Mouse (Mus musculus): ENCODE data around the gene Ttf2. TPM values are rescaled to one million over a fixed set of nuclear protein-coding genes. Genes with fewer than 3 reads are reported as not detected.

Gene Ttf2
- polyA plus RNA-seq, 1 experiment from 2014 or later = 6.6 TPM

DNA sequence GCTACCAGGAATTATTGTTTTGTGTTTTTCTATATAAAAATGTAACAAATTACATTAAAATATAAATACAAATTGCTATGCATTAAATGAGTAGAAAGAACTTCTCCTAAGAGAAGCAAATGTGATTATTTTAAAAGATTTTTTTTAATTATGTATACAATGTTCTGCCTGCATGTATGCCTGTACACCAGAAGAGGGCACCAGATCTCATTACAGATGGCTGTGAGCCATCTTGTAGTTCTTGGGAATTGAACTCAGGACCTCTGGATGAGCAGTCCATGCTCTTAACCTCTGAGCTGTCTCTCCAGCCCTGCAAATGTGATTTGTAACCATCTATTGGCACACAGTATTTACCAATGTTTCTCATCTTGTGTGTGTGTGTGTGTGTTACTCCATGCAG is 14.8 kb downstream of the Ttf2 start:
- H3K9ac ChIP-seq (replicated peaks; ENCODE audit: low read length) = no peak overlapping the region
- H3K27ac ChIP-seq (replicated peaks; ENCODE audit: low read depth, low read length) = no peak overlapping the region
- peaks cover 23% of the 10 kb centered on the region for H3K36me3 ChIP-seq (ENCODE audit: control insufficient read depth, insufficient read depth, low read length)
- DNase-seq (no peak), ATAC-seq (ENCODE audit: low FRiP score, low TSS enrichment) (no peak)
- H3K9me3 ChIP-seq (ENCODE audit: control insufficient read depth, low read length) = no peaks in the 10 kb centered on the region
- no peaks in the 10 kb centered on the region for H3K27me3 ChIP-seq (ENCODE audit: control insufficient read depth, insufficient read depth, low read length)
- no peaks in the 10 kb centered on the region for H3K4me1 ChIP-seq (ENCODE audit: control insufficient read depth, insufficient read depth, low read length)
- H3K4me3 ChIP-seq (replicated peaks; ENCODE audit: low read depth, low read length) = no peak overlapping the region
- no peak overlapping the region for H3K4me2 ChIP-seq (ENCODE audit: low read length)

DNA sequence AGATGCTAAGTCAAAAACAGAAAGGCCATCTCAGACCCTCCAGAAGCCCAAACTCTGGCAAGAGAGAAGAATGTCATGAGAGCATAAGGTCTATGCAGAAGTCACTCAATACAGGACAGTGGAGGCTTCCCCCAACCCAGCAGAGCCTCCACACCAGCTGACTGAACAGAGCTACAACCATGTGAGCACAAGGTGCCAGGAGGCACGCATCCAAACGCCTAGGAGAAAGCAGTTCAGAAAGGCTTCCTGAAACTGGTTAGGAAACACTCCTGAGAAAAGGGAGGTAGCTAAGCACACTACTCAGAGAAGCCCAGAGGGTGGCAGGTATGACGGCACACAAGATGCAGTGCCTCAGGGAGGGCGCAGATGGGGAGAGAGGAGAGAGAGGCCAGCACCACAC is 17.9 kb downstream of the Ttf2 start:
- no peaks in the 10 kb centered on the region for H3K27me3 ChIP-seq (ENCODE audit: control insufficient read depth, insufficient read depth, low read length)
- ATAC-seq (ENCODE audit: low FRiP score, low TSS enrichment) = no peak
- no peaks in the 10 kb centered on the region for H3K4me1 ChIP-seq (ENCODE audit: control insufficient read depth, insufficient read depth, low read length)
- no peak for DNase-seq
- H3K4me2 ChIP-seq (ENCODE audit: low read length) = no peak overlapping the region
- WGBS = 93% methylated on average over 4 of the region's 4 CpGs
- no peak overlapping the region for H3K4me3 ChIP-seq (replicated peaks; ENCODE audit: low read depth, low read length)
- no peak overlapping the region for H3K27ac ChIP-seq (replicated peaks; ENCODE audit: low read depth, low read length)
- H3K36me3 ChIP-seq (ENCODE audit: control insufficient read depth, insufficient read depth, low read length) = peaks cover 22% of the 10 kb centered on the region
- no peak overlapping the region for H3K9ac ChIP-seq (replicated peaks; ENCODE audit: low read length)
- no peaks in the 10 kb centered on the region for H3K9me3 ChIP-seq (ENCODE audit: control insufficient read depth, low read length)

- WGBS = 95% methylated on average over 8 of the region's 8 CpGs
These were observed 22.2 kb downstream of the Ttf2 start for GRCm38 (mm10) chr3:100947286-100947685.

GRCm38 (mm10) chr3:100940496-100941037 is 28.9 kb downstream of the Ttf2 start:
- DNase-seq (no peak), ATAC-seq (ENCODE audit: low FRiP score, low TSS enrichment) (no peak)
- no peaks in the 10 kb centered on the region for H3K4me1 ChIP-seq (ENCODE audit: control insufficient read depth, insufficient read depth, low read length)
- no peak overlapping the region for H3K4me3 ChIP-seq (replicated peaks; ENCODE audit: low read depth, low read length)
- H3K36me3 ChIP-seq (ENCODE audit: control insufficient read depth, insufficient read depth, low read length) = peaks cover 43% of the 10 kb centered on the region
- no peak overlapping the region for H3K27ac ChIP-seq (replicated peaks; ENCODE audit: low read depth, low read length)
- H3K9me3 ChIP-seq (ENCODE audit: control insufficient read depth, low read length) = no peaks in the 10 kb centered on the region
- no peaks in the 10 kb centered on the region for H3K27me3 ChIP-seq (ENCODE audit: control insufficient read depth, insufficient read depth, low read length)
- no peak overlapping the region for H3K4me2 ChIP-seq (ENCODE audit: low read length)
- H3K9ac ChIP-seq (replicated peaks; ENCODE audit: low read length) = no peak overlapping the region
- 97% methylated on average over 4 of the region's 4 CpGs for WGBS

More at GRCm38 (mm10) chr3:100947286-100947685, 22.2 kb downstream of the Ttf2 start:
- no peaks in the 10 kb centered on the region for H3K27me3 ChIP-seq (ENCODE audit: control insufficient read depth, insufficient read depth, low read length)
- H3K4me3 ChIP-seq (replicated peaks; ENCODE audit: low read depth, low read length) = no peak overlapping the region
- no peak overlapping the region for H3K9ac ChIP-seq (replicated peaks; ENCODE audit: low read length)
- no peaks in the 10 kb centered on the region for H3K4me1 ChIP-seq (ENCODE audit: control insufficient read depth, insufficient read depth, low read length)
- no peak overlapping the region for H3K27ac ChIP-seq (replicated peaks; ENCODE audit: low read depth, low read length)
- no peak overlapping the region for H3K4me2 ChIP-seq (ENCODE audit: low read length)
- no peaks in the 10 kb centered on the region for H3K9me3 ChIP-seq (ENCODE audit: control insufficient read depth, low read length)
- H3K36me3 ChIP-seq (ENCODE audit: control insufficient read depth, insufficient read depth, low read length) = peaks cover 25% of the 10 kb centered on the region
- ATAC-seq (ENCODE audit: low FRiP score, low TSS enrichment) (no peak), DNase-seq (no peak)

GRCm38 (mm10) chr3:100938211-100938610 is 31.3 kb downstream of the Ttf2 start:
- no peak for ATAC-seq (ENCODE audit: low FRiP score, low TSS enrichment)
- no peak overlapping the region for H3K9ac ChIP-seq (replicated peaks; ENCODE audit: low read length)
- no peak overlapping the region for H3K4me3 ChIP-seq (replicated peaks; ENCODE audit: low read depth, low read length)
- H3K4me2 ChIP-seq (ENCODE audit: low read length) = no peak overlapping the region
- no peak for DNase-seq
- H3K4me1 ChIP-seq (ENCODE audit: control insufficient read depth, insufficient read depth, low read length) = no peaks in the 10 kb centered on the region
- peaks cover 52% of the 10 kb centered on the region for H3K36me3 ChIP-seq (ENCODE audit: control insufficient read depth, insufficient read depth, low read length)
- WGBS = 92% methylated on average over 4 of the region's 4 CpGs
- H3K27ac ChIP-seq (replicated peaks; ENCODE audit: low read depth, low read length) = no peak overlapping the region
- no peaks in the 10 kb centered on the region for H3K27me3 ChIP-seq (ENCODE audit: control insufficient read depth, insufficient read depth, low read length)
- no peaks in the 10 kb centered on the region for H3K9me3 ChIP-seq (ENCODE audit: control insufficient read depth, low read length)

DNA sequence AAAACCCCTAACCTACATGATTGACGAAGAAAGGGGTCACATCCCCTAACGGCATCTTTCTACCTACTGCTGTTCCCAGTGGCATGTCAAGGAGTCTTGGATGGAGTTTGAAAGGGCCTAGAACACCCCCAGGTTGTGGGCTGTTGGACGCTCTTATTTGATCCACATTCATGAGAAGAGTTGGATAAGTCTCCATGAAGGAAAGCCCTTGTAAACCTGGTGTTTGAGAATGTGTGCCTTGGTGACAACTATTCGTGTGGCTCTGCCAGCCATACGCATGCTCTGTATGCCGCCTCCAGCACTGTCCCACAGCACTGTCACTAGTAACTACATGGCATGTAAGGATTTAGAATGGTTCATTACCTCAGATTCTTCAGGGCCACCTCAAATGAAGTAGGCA is 33.3 kb downstream of the Ttf2 start:
- ATAC-seq (ENCODE audit: low FRiP score, low TSS enrichment) = no peak
- no peak overlapping the region for H3K27ac ChIP-seq (replicated peaks; ENCODE audit: low read depth, low read length)
- H3K4me1 ChIP-seq (ENCODE audit: control insufficient read depth, insufficient read depth, low read length) = no peaks in the 10 kb centered on the region
- no peaks in the 10 kb centered on the region for H3K27me3 ChIP-seq (ENCODE audit: control insufficient read depth, insufficient read depth, low read length)
- DNase-seq = no peak
- no peak overlapping the region for H3K4me2 ChIP-seq (ENCODE audit: low read length)
- no peak overlapping the region for H3K9ac ChIP-seq (replicated peaks; ENCODE audit: low read length)
- WGBS = 94% methylated on average over 6 of the region's 6 CpGs
- H3K9me3 ChIP-seq (ENCODE audit: control insufficient read depth, low read length) = no peaks in the 10 kb centered on the region
- H3K36me3 ChIP-seq (ENCODE audit: control insufficient read depth, insufficient read depth, low read length) = peaks cover 61% of the 10 kb centered on the region
- no peak overlapping the region for H3K4me3 ChIP-seq (replicated peaks; ENCODE audit: low read depth, low read length)

DNA sequence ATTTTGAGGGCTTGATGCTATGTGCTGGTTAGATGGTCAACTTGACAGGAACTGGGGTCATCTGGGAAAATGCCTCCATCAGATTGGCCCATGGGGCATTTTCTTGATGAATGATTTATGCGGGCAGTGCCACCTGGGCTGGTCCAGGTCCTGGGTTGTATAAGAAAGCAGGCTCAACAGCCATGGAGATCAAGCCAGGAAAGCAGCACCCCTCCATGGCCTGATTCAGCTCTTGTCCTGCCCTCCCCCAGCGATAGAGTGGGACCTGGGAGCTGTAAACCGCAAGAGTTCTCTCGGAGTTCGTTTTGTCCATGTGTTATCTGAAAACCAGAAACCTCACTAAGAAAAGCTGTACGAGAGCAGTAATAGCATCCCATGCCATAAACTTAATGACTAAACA is 33.9 kb downstream of the Ttf2 start:
- no peak overlapping the region for H3K9ac ChIP-seq (replicated peaks; ENCODE audit: low read length)
- no peak overlapping the region for H3K4me2 ChIP-seq (ENCODE audit: low read length)
- ATAC-seq (ENCODE audit: low FRiP score, low TSS enrichment) (no peak), DNase-seq (no peak)
- H3K27me3 ChIP-seq (ENCODE audit: control insufficient read depth, insufficient read depth, low read length) = no peaks in the 10 kb centered on the region
- peaks cover 65% of the 10 kb centered on the region for H3K36me3 ChIP-seq (ENCODE audit: control insufficient read depth, insufficient read depth, low read length)
- H3K9me3 ChIP-seq (ENCODE audit: control insufficient read depth, low read length) = no peaks in the 10 kb centered on the region
- no peak overlapping the region for H3K4me3 ChIP-seq (replicated peaks; ENCODE audit: low read depth, low read length)
- no peak overlapping the region for H3K27ac ChIP-seq (replicated peaks; ENCODE audit: low read depth, low read length)
- no peaks in the 10 kb centered on the region for H3K4me1 ChIP-seq (ENCODE audit: control insufficient read depth, insufficient read depth, low read length)
- WGBS = 97% methylated on average over 6 of the region's 6 CpGs

DNA sequence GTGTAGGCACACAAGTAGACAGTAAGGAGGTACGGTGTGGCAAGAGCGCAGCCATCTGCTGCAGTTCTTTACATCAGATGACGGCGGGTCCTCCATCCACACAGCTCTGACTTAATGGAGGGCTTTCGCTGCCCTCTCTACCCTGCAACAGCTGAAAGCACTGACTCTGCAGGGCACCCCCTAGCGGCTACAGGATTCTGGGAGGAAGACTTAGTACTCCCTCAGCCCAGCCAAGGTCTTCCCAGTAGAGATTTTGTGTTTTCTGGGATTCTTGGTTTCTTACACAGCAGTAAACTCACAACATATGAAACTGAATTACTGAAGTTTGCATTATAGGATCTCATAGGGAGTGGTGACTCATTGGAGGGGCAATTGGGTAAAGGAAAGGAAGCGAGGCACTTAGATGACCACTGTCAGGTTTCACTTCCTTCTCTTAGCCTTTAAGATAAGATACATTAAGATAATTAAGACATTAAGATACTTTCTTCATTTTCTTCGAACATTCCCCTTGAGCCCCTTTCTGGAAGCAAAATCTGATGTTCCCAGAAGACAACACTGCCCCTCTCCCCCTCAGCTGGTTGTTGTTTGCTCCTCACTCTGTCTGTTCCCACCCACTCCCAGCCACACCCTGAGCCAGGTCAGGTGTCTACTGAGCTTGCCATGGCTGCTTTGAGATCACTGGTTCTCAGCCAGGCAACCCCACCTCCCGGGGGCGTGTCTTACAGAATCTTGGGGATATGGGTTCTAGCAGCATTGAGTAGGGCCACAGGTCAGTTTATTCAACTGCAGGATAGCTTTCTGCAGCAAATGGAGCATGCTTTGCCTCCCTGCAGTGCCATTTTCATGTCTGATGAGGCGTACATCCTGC is 37.2 kb downstream of the Ttf2 start:
- Histone ChIP-seq H3K9ac (replicated peaks; ENCODE audit: low read length) (no peak overlapping the region), H3K4me3 (replicated peaks; ENCODE audit: low read depth, low read length) (no peak overlapping the region), H3K36me3 (ENCODE audit: control insufficient read depth, insufficient read depth, low read length) (peaks cover 73% of the 10 kb centered on the region), H3K9me3 (ENCODE audit: control insufficient read depth, low read length) (no peaks in the 10 kb centered on the region), H3K27me3 (ENCODE audit: control insufficient read depth, insufficient read depth, low read length) (no peaks in the 10 kb centered on the region), H3K4me2 (ENCODE audit: low read length) (no peak overlapping the region), H3K4me1 (ENCODE audit: control insufficient read depth, insufficient read depth, low read length) (no peaks in the 10 kb centered on the region), H3K27ac (replicated peaks; ENCODE audit: low read depth, low read length) (no peak overlapping the region)
- DNase-seq (no peak), ATAC-seq (ENCODE audit: low FRiP score, low TSS enrichment) (no peak)
- 75% methylated on average over 11 of the region's 11 CpGs for whole genome bisulfite sequencing

All from midbrain, embryonic 14.5 days (tissue).